Mouse (Mus musculus): ENCODE measurements at regions not wholly inside any gene's neighbourhood (a gene's known extent, or its start where the extent isn't known, plus 50 kb on each side); places are given as distances from the start of the nearest gene placed in this dataset.

- no peak for DNase-seq (ENCODE audit: extremely low spot score in 1 of 2, low spot score in 1 of 2)
Measured at GRCm38 (mm10) chr10:22921035-22921965, 101.3 kb upstream of the Tcf21 start.

- no peak for DNase-seq (ENCODE audit: extremely low spot score in 1 of 2, low spot score in 1 of 2)
Measured at GRCm38 (mm10) chr10:22919869-22920268, 99.9 kb upstream of the Tcf21 start.

DNA sequence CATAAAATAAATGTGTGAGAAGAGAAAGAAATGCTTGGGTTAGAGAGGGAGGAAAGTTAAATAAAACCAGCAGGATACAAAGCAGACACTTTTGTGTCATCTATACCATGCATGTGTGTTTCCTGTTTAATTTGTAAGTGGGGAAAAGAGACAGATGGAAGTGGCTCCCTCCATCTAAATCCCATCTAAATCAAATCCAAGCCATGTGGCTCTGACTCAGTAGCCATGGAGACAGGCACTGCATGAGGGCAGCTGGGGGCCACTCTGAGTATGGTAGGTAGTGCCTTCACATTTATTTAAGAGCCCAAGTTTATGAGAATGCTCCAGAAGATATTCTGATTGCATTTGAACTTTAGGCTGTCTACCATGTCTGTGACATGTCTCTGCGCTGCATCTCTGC lies 97.8 kb upstream of the Tcf21 start:
- DNase-seq (ENCODE audit: extremely low spot score in 1 of 2, low spot score in 1 of 2) = no peak

DNA sequence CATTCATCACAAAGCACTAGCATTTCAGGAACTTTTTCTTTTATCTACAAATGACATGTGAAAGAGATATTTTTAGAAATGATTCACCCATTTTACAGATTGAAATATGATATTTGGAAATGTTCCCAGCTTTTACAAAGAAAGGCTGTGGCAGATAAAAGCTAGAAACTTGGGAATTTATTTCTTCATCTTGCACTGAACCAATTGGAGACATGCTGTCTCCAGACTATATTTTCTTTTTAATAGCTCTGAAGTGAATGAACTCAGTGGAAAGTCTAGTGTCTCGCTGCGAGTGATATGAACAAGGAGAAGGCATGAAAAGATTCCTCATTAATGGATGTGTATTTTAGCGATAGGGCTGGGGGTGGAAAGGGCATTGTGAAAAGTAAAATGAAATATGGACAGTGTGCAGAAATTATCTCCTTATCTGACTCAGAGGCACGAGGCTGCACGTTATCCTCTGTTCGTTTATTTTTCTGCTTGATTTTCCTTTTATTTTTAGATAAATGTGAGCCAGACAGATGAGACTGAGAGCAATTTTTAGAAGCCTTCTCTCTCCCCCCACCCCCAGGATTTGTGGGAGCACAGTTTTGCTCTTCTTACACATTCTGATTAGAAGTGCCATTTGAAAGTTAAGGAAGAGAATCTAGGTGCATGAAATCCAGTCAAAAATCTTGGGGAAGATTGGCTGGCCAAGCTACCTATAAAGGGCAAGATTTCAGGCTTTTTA lies 96.0 kb upstream of the Tcf21 start:
- peak in 1 of 2 experiments; percentile 43 for DNase-seq (ENCODE audit: extremely low spot score in 1 of 2, low spot score in 1 of 2)

DNA sequence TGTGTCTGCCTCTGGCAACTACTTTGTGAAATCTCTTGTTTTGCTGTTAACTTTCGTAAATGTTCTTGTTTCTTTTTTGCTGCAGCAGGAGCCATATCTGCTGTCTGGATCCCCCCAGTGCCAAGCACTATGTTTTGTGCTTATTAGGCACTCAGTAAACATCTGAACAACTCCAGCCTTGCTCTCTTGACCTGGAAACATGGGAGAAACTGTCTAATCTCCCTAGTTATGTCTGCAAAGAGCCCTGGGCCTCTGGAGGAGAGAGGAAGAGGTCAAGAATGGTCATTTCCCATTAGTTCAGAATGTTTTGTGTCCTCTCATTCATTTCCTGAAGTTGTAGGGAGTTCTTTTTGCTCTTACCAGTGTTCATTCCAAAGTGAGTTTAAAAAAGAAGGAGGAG lies 93.1 kb upstream of the Tcf21 start:
- no peak for DNase-seq (ENCODE audit: extremely low spot score in 1 of 2, low spot score in 1 of 2)

DNA sequence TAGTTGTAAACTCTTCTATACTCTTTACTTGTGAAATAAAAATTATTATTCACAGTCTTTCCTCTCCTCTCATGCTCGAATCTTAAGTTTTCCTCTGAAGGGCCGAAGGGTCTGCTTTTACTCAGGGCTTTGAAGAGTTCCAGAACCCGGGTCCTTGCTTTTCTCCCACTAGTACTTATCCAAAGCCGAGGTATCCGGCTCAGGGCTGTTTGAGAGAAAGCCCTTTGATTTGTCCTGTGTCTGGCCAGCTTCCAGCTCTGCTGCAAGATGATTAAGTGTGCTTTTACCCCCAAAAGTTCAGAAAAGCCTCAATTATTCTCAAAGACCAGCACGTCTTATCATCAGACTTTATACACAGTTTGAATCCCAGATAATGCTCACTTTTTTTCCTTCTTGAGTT lies 88.7 kb upstream of the Tcf21 start:
- no peak for DNase-seq (ENCODE audit: extremely low spot score in 1 of 2, low spot score in 1 of 2)

GRCm38 (mm10) chr10:22905281-22905680 lies 85.3 kb upstream of the Tcf21 start:
- no peak for DNase-seq (ENCODE audit: extremely low spot score in 1 of 2, low spot score in 1 of 2)

DNA sequence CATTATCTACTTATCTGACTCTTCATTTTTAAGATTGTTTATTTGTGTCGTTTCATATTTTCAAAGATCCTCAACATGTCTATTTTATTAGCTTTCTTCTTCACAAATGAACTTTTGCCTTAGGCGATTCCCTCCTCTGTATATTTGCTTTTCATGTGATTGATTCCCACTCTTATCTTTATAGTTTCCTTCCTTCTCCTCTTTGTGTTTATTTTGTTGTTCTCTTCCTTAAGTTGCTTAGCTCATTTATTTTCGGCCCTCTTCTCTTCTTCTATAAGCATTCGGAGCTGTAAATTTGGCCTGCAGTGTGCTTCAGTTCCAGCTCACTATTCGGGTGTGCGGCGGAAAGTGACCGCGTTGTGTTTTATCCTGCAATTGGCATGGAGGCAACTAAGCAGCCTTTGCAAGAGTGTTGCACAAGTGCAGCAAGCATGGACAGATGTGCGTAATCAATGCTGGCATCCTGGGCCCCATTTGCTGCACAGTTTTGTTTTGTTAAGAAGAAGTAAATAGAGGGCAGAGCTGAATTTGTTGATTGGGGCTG lies 73.5 kb upstream of the Tcf21 start:
- no peak for DNase-seq (ENCODE audit: extremely low spot score in 1 of 2, low spot score in 1 of 2)

DNA sequence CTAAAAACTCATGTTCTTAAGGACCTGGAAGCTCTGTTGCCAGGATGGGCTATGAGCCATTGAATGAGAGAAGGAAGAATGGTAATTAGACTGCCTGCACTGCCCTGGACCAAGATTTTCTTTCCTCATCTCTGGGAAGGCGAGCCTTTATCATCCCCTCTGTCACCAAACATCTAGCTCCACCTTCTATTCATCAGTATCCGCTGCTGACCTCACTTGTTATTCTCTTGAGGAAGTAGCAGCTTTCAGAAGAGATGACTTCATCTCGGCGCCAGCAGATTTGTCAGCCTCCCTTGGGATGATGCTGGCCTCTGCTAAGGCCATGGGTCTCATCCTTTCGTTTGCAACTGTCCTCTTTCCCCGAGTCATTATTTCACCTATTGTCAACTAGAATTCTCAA lies 67.5 kb upstream of the Tcf21 start:
- no peak for DNase-seq (ENCODE audit: extremely low spot score in 1 of 2, low spot score in 1 of 2)

GRCm38 (mm10) chr10:22879714-22880113 lies 59.7 kb upstream of the Tcf21 start:
- no peak for DNase-seq (ENCODE audit: extremely low spot score in 1 of 2, low spot score in 1 of 2)

DNA sequence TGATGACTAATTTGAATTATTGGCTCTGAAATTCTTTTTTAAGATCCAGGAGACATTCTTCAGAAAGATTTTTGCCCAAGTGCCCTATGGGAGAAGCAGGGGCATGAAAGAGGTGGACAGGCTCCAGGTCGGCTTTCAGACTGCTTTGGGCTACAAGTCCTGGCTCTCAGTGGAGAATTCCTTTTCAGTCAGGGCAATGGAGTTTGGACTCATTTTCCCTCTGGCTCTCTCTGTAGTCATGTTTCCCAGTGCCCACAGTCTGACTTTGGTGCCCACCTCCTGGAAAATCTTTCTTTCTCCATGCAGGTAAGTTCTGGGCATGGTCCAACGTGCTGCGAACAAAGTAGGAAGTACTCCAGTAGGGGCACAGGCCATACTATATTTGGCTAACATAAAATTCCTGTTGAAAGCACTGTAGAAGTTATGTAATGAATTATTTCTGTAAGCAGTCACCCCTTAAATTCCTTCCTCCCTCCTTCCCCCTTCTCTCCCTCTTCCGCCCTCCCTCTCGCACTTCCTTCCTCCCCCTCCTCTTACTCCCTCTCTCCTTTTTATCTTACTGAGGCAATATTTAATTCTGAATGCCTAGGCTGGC lies 57.7 kb upstream of the Tcf21 start:
- no peak for DNase-seq (ENCODE audit: extremely low spot score in 1 of 2, low spot score in 1 of 2)

- DNase-seq (ENCODE audit: extremely low spot score in 1 of 2, low spot score in 1 of 2) = no peak
Measured at GRCm38 (mm10) chr10:22877028-22877427, 57.1 kb upstream of the Tcf21 start.

- DNase-seq (ENCODE audit: extremely low spot score in 1 of 2, low spot score in 1 of 2) = no peak
Measured at GRCm38 (mm10) chr10:22875675-22876074, 55.7 kb upstream of the Tcf21 start.

DNA sequence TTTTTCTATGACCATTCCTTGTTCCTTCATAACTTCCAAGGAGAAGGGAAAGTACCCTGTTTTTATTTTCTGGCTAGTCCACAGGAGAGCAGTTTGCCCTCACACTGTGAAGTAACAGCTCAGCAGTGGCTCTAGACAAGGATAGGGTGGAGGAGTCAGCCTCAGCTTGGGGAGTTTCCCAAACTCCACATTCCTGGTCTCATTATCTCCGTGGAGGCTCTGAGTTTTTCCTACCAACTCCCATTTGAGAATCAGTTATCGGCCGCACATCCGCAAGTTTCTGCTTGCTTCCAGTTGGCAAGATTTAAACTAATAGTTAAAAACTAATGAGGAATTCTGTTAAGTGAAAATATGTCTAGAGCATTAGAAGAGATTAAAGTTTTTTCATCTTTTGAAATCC lies 55.2 kb upstream of the Tcf21 start:
- DNase-seq (ENCODE audit: extremely low spot score in 1 of 2, low spot score in 1 of 2) = no peak

Data from frontal cortex, adult 2 months (tissue).